Mouse (Mus musculus): ENCODE measurements around the gene Atp2b1. TPM values are rescaled to one million over a fixed set of nuclear protein-coding genes. Genes with fewer than 3 reads are reported as not detected.

Atp2b1 gene
- total and polyA plus RNA-seq, 3 experiments, result 25.0 to 41.7 (median 31.7) TPM

DNA sequence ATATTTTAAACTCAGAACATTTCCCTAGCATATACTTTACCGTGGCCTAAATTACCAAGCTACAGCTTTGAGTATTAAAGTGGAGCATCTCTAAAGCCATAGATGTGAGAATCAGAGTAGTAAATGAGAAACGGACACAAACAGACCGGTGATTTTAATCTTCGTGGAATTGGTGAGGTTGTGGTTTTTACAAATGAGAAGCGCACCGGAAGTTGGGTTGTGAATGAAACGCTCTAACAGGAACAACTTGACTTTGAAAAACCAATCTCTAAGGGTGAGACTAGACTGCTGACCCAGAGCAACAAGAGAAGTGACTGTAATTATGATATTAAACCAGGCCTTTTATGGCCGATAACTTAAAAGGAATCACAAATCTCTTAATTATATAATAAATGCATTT, 16.7 kb upstream of the Atp2b1 start:
- H3K9me3 ChIP-seq (replicated peaks; ENCODE audit: low read length), result no peaks in the 10 kb centered on the region
- DNase-seq (ENCODE audit: extremely low read depth), result no peak
- in situ Hi-C loops (cut with MboI; ENCODE audit: low pct_ligation_motif_present, low pct_unique_long_range_greater_than_20kb, low sequenced_read_pairs), result no loop called here
- TF ChIP-seq POLR2A (IDR thresholded peaks at IDR 0.05; ENCODE audit: low read depth, low read length), result no peak
- TF ChIP-seq IRF4 (IDR thresholded peaks at IDR 0.05; ENCODE audit: low read depth, low read length), result no peak
- no peak for TF ChIP-seq KAT2A (IDR thresholded peaks at IDR 0.05; ENCODE audit: insufficient replicate concordance, low read length)
- no peak for TF ChIP-seq E2F4 (IDR thresholded peaks at IDR 0.05; ENCODE audit: insufficient replicate concordance, low read depth, low read length)
- no peak for TF ChIP-seq MAZ (IDR thresholded peaks at IDR 0.05; ENCODE audit: low read depth, low read length)
- no peak for TF ChIP-seq HCFC1 (IDR thresholded peaks at IDR 0.05; ENCODE audit: low read depth, low read length)
- TF ChIP-seq SMC3 (IDR thresholded peaks at IDR 0.05; ENCODE audit: low read depth, low read length), result no peak
- TF ChIP-seq ZC3H11A (IDR thresholded peaks at IDR 0.05; ENCODE audit: low read depth, low read length), result no peak
- TF ChIP-seq MAFK (IDR thresholded peaks at IDR 0.05; ENCODE audit: insufficient replicate concordance, low read length), result no peak
- no peak for TF ChIP-seq POLR2AphosphoS2 (IDR thresholded peaks at IDR 0.05; ENCODE audit: low read depth, low read length)
- TF ChIP-seq MAX (IDR thresholded peaks at IDR 0.05; ENCODE audit: low read length), result no peak
- TF ChIP-seq JUN (IDR thresholded peaks at IDR 0.05; ENCODE audit: insufficient read depth, low read depth, low read length), result no peak
- TF ChIP-seq BHLHE40 (IDR thresholded peaks at IDR 0.05; ENCODE audit: low read depth, low read length), result no peak
- TF ChIP-seq ELF1 (IDR thresholded peaks at IDR 0.05; ENCODE audit: low read depth, low read length), result no peak
- no peak for TF ChIP-seq MXI1 (IDR thresholded peaks at IDR 0.05; ENCODE audit: low read depth, low read length)
- no peak for TF ChIP-seq PAX5 (IDR thresholded peaks at IDR 0.05; ENCODE audit: low read length)
- no peak for TF ChIP-seq NELFE (IDR thresholded peaks at IDR 0.05; ENCODE audit: low read depth, low read length)
- TF ChIP-seq USF1 (IDR thresholded peaks at IDR 0.05; ENCODE audit: low read depth, low read length), result no peak
- H3K4me3 ChIP-seq (replicated peaks in 1 of 3; ENCODE audit: low read depth in 2 of 3, low read length in 2 of 3, poor library complexity in 1 of 3), result no peak overlapping the region
- dilution Hi-C loops (cut with MboI; ENCODE audit: extremely low pct_ligation_motif_present, extremely low pct_unique_long_range_greater_than_20kb, low sequenced_read_pairs), result no loop called here
- H3K36me3 ChIP-seq (replicated peaks in 1 of 2; ENCODE audit: control insufficient read depth in 1 of 2, insufficient read depth in 1 of 2, low read length in 1 of 2), result no peaks in the 10 kb centered on the region
- no peak overlapping the region for H3K9ac ChIP-seq (ENCODE audit: insufficient read depth, low read depth)
- no peaks in the 10 kb centered on the region for H3K27me3 ChIP-seq (replicated peaks)
- no peaks in the 10 kb centered on the region for H3K4me1 ChIP-seq (ENCODE audit: control insufficient read depth in 1 of 2, insufficient read depth in 2 of 2)
- H3K4me2 ChIP-seq (ENCODE audit: insufficient read depth, low read depth, poor library complexity, severe bottlenecking), result no peak overlapping the region
- no peak overlapping the region for H3K27ac ChIP-seq (ENCODE audit: insufficient read depth, low read depth)
- no peaks in the 10 kb centered on the region for H3K79me2 ChIP-seq (replicated peaks; ENCODE audit: control insufficient read depth, extremely low read depth, insufficient read depth, poor library complexity, severe bottlenecking)

GRCm38 (mm10) chr10:98897913-98898748, 16.1 kb upstream of the Atp2b1 start:
- no peak for TF ChIP-seq JUND (conservative IDR thresholded peaks at IDR 0.05; ENCODE audit: low read depth, low read length)
- no peak for TF ChIP-seq SMC3 (IDR thresholded peaks at IDR 0.05; ENCODE audit: low read depth, low read length)
- TF ChIP-seq GABPA (IDR thresholded peaks at IDR 0.05; ENCODE audit: insufficient replicate concordance, low read depth, low read length), result no peak
- TF ChIP-seq NRF1 (IDR thresholded peaks at IDR 0.05; ENCODE audit: low read depth, low read length), result no peak
- no peak for TF ChIP-seq NELFE (IDR thresholded peaks at IDR 0.05; ENCODE audit: low read depth, low read length)
- no peak for TF ChIP-seq ZC3H11A (IDR thresholded peaks at IDR 0.05; ENCODE audit: low read depth, low read length)
- TF ChIP-seq ZNF384 (IDR thresholded peaks at IDR 0.05; ENCODE audit: low read depth, low read length), result no peak
- no peak for TF ChIP-seq USF1 (IDR thresholded peaks at IDR 0.05; ENCODE audit: low read depth, low read length)
- dilution Hi-C loops (cut with MboI; ENCODE audit: extremely low pct_ligation_motif_present, extremely low pct_unique_long_range_greater_than_20kb, low sequenced_read_pairs), result no loop called here
- H3K79me2 ChIP-seq (replicated peaks; ENCODE audit: control insufficient read depth, extremely low read depth, insufficient read depth, poor library complexity, severe bottlenecking), result no peaks in the 10 kb centered on the region
- no peaks in the 10 kb centered on the region for H3K4me1 ChIP-seq (ENCODE audit: control insufficient read depth in 1 of 2, insufficient read depth in 2 of 2)
- H3K9ac ChIP-seq (ENCODE audit: insufficient read depth, low read depth), result no peak overlapping the region
- no peak overlapping the region for H3K4me2 ChIP-seq (ENCODE audit: insufficient read depth, low read depth, poor library complexity, severe bottlenecking)
- no peak overlapping the region for H3K4me3 ChIP-seq (replicated peaks in 1 of 3; ENCODE audit: low read depth in 2 of 3, low read length in 2 of 3, poor library complexity in 1 of 3)
- no peak for DNase-seq (ENCODE audit: extremely low read depth)
- in situ Hi-C loops (cut with MboI; ENCODE audit: low pct_ligation_motif_present, low pct_unique_long_range_greater_than_20kb, low sequenced_read_pairs), result no loop called here
- no peaks in the 10 kb centered on the region for H3K9me3 ChIP-seq (replicated peaks; ENCODE audit: low read length)
- no peaks in the 10 kb centered on the region for H3K27me3 ChIP-seq (replicated peaks)
- no peaks in the 10 kb centered on the region for H3K36me3 ChIP-seq (replicated peaks in 1 of 2; ENCODE audit: control insufficient read depth in 1 of 2, insufficient read depth in 1 of 2, low read length in 1 of 2)
- H3K27ac ChIP-seq (ENCODE audit: insufficient read depth, low read depth), result no peak overlapping the region

All from CH12.LX (cell line).